Mouse (Mus musculus) inflammation-experienced regulatory T-cells, adult 6 months (primary cell): Measurements from ENCODE around the gene Foxj3. TPM values are rescaled to one million over a fixed set of nuclear protein-coding genes. Genes with fewer than 3 reads are reported as not detected.

Experiments
- polyA plus RNA-seq, 3 experiments: library from polyadenylated mRNA; unstranded; fragments of 100-300 nt; shearing (Covaris generic); gene quantifications; one replicate each; pipeline ENCODE4 v1.2.1; 2017

The Foxj3 gene
- polyA plus RNA-seq, 3 experiments from 2014 or later, result 11.2 to 16.4 (median 12.4) TPM

Other genes starting within 250 kb of the Foxj3 start
- 100 to 1,000 TPM; 161 to 195 (median 174) TPM for gene Ybx1, start 242.4 kb upstream of the Foxj3 start, polyA plus RNA-seq
- gene Ppih, start 216.5 kb upstream of the Foxj3 start, polyA plus RNA-seq, result 10 to 100 TPM; 38.0 to 65.4 (median 46.1) TPM
- gene Ccdc30, start 121.5 kb upstream of the Foxj3 start, polyA plus RNA-seq, result 1 to 10 TPM in 2 of 3 experiments, under 1 TPM in 1; 0.53 to 3.8 (median 3.5) TPM
- 10 to 100 TPM; 58.2 to 69.1 (median 59.0) TPM for gene Ppcs, start 114.6 kb upstream of the Foxj3 start, polyA plus RNA-seq
- gene Zmynd12, start 114.2 kb upstream of the Foxj3 start, polyA plus RNA-seq, result not detected
- gene Rimkla, start 44.4 kb upstream of the Foxj3 start, polyA plus RNA-seq, result under 1 TPM in 2 of 3 experiments, not detected in 1; 0.14 to 0.51 TPM
- 1 to 10 TPM in 1 of 3 experiments, under 1 TPM in 2; 0.62 to 2.9 (median 0.87) TPM for gene Frg2f1, start 2.5 kb downstream of the Foxj3 start, polyA plus RNA-seq
- not detected for gene Guca2a, start 100.7 kb downstream of the Foxj3 start, polyA plus RNA-seq
- not detected for gene Guca2b, start 122.0 kb downstream of the Foxj3 start, polyA plus RNA-seq
- 10 to 100 TPM in 2 of 3 experiments, 1 to 10 TPM in 1; 9.1 to 39.1 (median 33.5) TPM for gene Hivep3, start 196.8 kb downstream of the Foxj3 start, polyA plus RNA-seq